Mouse (Mus musculus): Measurements from ENCODE around the gene Gm38100.

Gm38100 gene

GRCm38 (mm10) chr1:175967004-175967745, 47.0 kb downstream of the Gm38100 start:
- DNase-seq (ENCODE audit: low spot score): no peak

- DNase-seq (ENCODE audit: low spot score): no peak
Observed at GRCm38 (mm10) chr1:175970710-175971109, 50.6 kb downstream of the Gm38100 start.

Measured in testis, postnatal 14 days (tissue).